Mouse (Mus musculus) heart, postnatal 0 days (tissue): ENCODE results near the gene Zfp609. TPM values are rescaled to one million over a fixed set of nuclear protein-coding genes. Genes with fewer than 3 reads are reported as not detected.

ENCODE experiments used
- ATAC-seq: fragments of 200-750 bp; cut with Nextera tagmentation; 2 replicates; pipeline ENCODE4 v1.8.0; 2017; ENCODE audit warnings: low read depth, moderate number of reproducible peaks, moderate library complexity; ENCODE audit not compliant: insufficient read depth
- DNase-seq: peaks from one replicate; pipeline ENCODE4 v3.0.0-alpha.2; 2016; ENCODE audit warnings: low spot score
- H3K27ac ChIP-seq: fragments of 300-500 bp; sonication (generic); 2 replicates; pipeline ENCODE4 v1.5.1; 2014; ENCODE audit warnings: low read depth, mild to moderate bottlenecking
- H3K27me3 ChIP-seq: fragments of 300-500 bp; sonication (generic); 2 replicates; pipeline ENCODE4 v1.6.1; 2014; ENCODE audit warnings: low read length, mixed read lengths; ENCODE audit not compliant: control insufficient read depth, insufficient read depth
- H3K36me3 ChIP-seq: fragments of 300-500 bp; sonication (generic); replicated peaks from 2 replicates; pipeline ENCODE4 v1.6.1; 2014; ENCODE audit warnings: low read length, mixed read lengths; ENCODE audit not compliant: control insufficient read depth, insufficient read depth
- H3K4me1 ChIP-seq: fragments of 300-500 bp; sonication (generic); 2 replicates; pipeline ENCODE4 v1.6.1; 2014; ENCODE audit warnings: antibody characterized with exemption; ENCODE audit not compliant: control insufficient read depth, insufficient read depth
- H3K4me2 ChIP-seq: fragments of 300-500 bp; sonication (generic); 2 replicates; pipeline ENCODE4 v1.6.1; 2014; ENCODE audit warnings: low read depth, mild to moderate bottlenecking, low read length, moderate library complexity
- H3K4me3 ChIP-seq: fragments of 300-500 bp; sonication (generic); 2 replicates; pipeline ENCODE4 v1.5.1; 2014; ENCODE audit warnings: low read depth, low read length
- H3K9ac ChIP-seq: fragments of 300-500 bp; sonication (generic); replicated peaks from 2 replicates; pipeline ENCODE4 v1.6.1; 2014; ENCODE audit warnings: low read depth, low read length, mixed read lengths
- H3K9me3 ChIP-seq: fragments of 300-500 bp; sonication (generic); replicated peaks from 2 replicates; pipeline ENCODE4 v1.6.1; 2016; ENCODE audit warnings: low read length; ENCODE audit not compliant: control insufficient read depth
- CTCF ChIP-seq: IDR thresholded peaks from 2 replicates; pipeline ENCODE4 v1.5.1; 2016; ENCODE audit warnings: antibody characterized with exemption, control low read depth, low read depth
- EP300 ChIP-seq: IDR thresholded peaks from 2 replicates; pipeline ENCODE4 v1.6.1; 2016; ENCODE audit warnings: antibody characterized with exemption, low read depth
- WGBS: fragments of 180-500 bp; shearing (Covaris S2); extraction: QIAGEN DNeasy Blood & Tissue Kit; methylation state at CpG from one replicate; pipeline ENCODE4 v1.1.7; 2014; 5-methylcytosine and 5-hydroxymethylcytosine counted together
- polyA plus RNA-seq: library from polyadenylated mRNA; unstranded; fragments of >200 nt; fragmentation: Nextera tagmentation; extraction: Ambion mirVana; gene quantifications from 2 replicates; pipeline ENCODE4 v1.2.1, GENCODE M21; 2015
- total RNA-seq: library from RNA; depleted of rRNA; stranded (reverse); fragments of >200 nt; gene quantifications from 2 replicates; pipeline ENCODE4 v1.2.3, GENCODE M21; 2014; ENCODE audit warnings: low replicate concordance

The Zfp609 gene
- total and polyA plus RNA-seq, 2 experiments from 2014 or later = 2.9 to 7.6 TPM

GRCm38 (mm10) chr9:65672996-65673395 lies 154.4 kb downstream of the Zfp609 start:
- WGBS = 15% methylated on average over 11 of the region's 11 CpGs
- peak overlapping the region; percentile 78 for H3K27ac ChIP-seq
- no peak overlapping the region for H3K9ac ChIP-seq
- no peaks in the 10 kb centered on the region for H3K9me3 ChIP-seq
- H3K4me3 ChIP-seq = no peak overlapping the region
- H3K4me2 ChIP-seq = 0 out of 2 replicates have a peak overlapping the region, but pooled peaks have one; percentile 2
- no peaks in the 10 kb centered on the region for H3K27me3 ChIP-seq
- 0 out of 2 replicates have a peak, but pooled peaks have one; percentile 3 for ATAC-seq
- H3K36me3 ChIP-seq = no peaks in the 10 kb centered on the region
- H3K4me1 ChIP-seq = peaks cover 13% of the 10 kb centered on the region
- peak; percentile 77 for DNase-seq
- TF ChIP-seq CTCF = no peak
- TF ChIP-seq EP300 = no peak

GRCm38 (mm10) chr9:65671431-65671931 lies 155.9 kb downstream of the Zfp609 start:
- Histone ChIP-seq H3K4me2 (no peak overlapping the region), H3K27ac (peak overlapping the region; percentile 78), H3K4me3 (no peak overlapping the region), H3K36me3 (no peaks in the 10 kb centered on the region), H3K9me3 (no peaks in the 10 kb centered on the region), H3K27me3 (no peaks in the 10 kb centered on the region), H3K9ac (no peak overlapping the region; the same call in 1 of the 2 replicates), H3K4me1 (peaks cover 7% of the 10 kb centered on the region)
- WGBS = 33% methylated on average over 9 of the region's 9 CpGs
- TF ChIP-seq CTCF = no peak
- TF ChIP-seq EP300 = 0 out of 2 replicates have a peak, but pooled peaks have one; percentile 24
- ATAC-seq = peak; percentile 45
- DNase-seq = peak; percentile 65

GRCm38 (mm10) chr9:65667701-65668100 lies 159.7 kb downstream of the Zfp609 start, which contains the start of gene Oaz2:
Gene Oaz2 (plus strand): TSS chr9:65668001.
- H3K9me3 ChIP-seq = no peaks in the 10 kb centered on the region
- H3K4me3 ChIP-seq = no peak within 1 kb of the TSS
- H3K9ac ChIP-seq = no peak within 1 kb of the TSS
- no peaks in the 10 kb centered on the region for H3K36me3 ChIP-seq
- no peak within 1 kb of the TSS for H3K27ac ChIP-seq
- 93% methylated on average over 8 of the region's 8 CpGs for WGBS
- no peak within 1 kb of the TSS for H3K4me2 ChIP-seq
- peaks cover 7% of the 10 kb centered on the region for H3K4me1 ChIP-seq
- DNase-seq = no peak
- ATAC-seq = no peak
- no peaks in the 10 kb centered on the region for H3K27me3 ChIP-seq
- no peak for TF ChIP-seq CTCF
- no peak for TF ChIP-seq EP300

- H3K9me3 ChIP-seq = no peaks in the 10 kb centered on the region
- TF ChIP-seq CTCF = peak; percentile 77
- no peak for TF ChIP-seq EP300
- DNase-seq = peak; percentile 67
- 13% methylated on average over 5 of the region's 5 CpGs for WGBS
- H3K9ac ChIP-seq = no peak overlapping the region
- H3K4me1 ChIP-seq = no peaks in the 10 kb centered on the region
- H3K27ac ChIP-seq = no peak overlapping the region
- no peak overlapping the region for H3K4me2 ChIP-seq
- ATAC-seq = no peak
- no peak overlapping the region for H3K4me3 ChIP-seq
- no peaks in the 10 kb centered on the region for H3K36me3 ChIP-seq
- no peaks in the 10 kb centered on the region for H3K27me3 ChIP-seq
Observed at GRCm38 (mm10) chr9:65666042-65666441, 161.3 kb downstream of the Zfp609 start.

- Histone ChIP-seq H3K4me1 (no peaks in the 10 kb centered on the region), H3K9ac (no peak overlapping the region), H3K4me3 (no peak overlapping the region), H3K27me3 (no peaks in the 10 kb centered on the region), H3K4me2 (no peak overlapping the region), H3K9me3 (no peaks in the 10 kb centered on the region), H3K36me3 (no peaks in the 10 kb centered on the region), H3K27ac (no peak overlapping the region)
- TF ChIP-seq CTCF (peak; percentile 89), EP300 (no peak)
- ATAC-seq = peak; percentile 51; the same call in 1 of the 2 replicates
- 0% methylated on average over 3 of the region's 3 CpGs for WGBS
- DNase-seq = no peak
Observed at GRCm38 (mm10) chr9:65664163-65664562, 163.2 kb downstream of the Zfp609 start.

GRCm38 (mm10) chr9:65661493-65661892 lies 165.9 kb downstream of the Zfp609 start:
- ATAC-seq (no peak), DNase-seq (no peak)
- no peak overlapping the region for H3K9ac ChIP-seq
- no peaks in the 10 kb centered on the region for H3K4me1 ChIP-seq
- no peaks in the 10 kb centered on the region for H3K36me3 ChIP-seq
- no peaks in the 10 kb centered on the region for H3K9me3 ChIP-seq
- H3K27ac ChIP-seq = no peak overlapping the region
- no peaks in the 10 kb centered on the region for H3K27me3 ChIP-seq
- H3K4me3 ChIP-seq = no peak overlapping the region
- no peak overlapping the region for H3K4me2 ChIP-seq
- WGBS = 68% methylated on average over 1 of the region's 1 CpGs
- TF ChIP-seq EP300 = no peak
- no peak for TF ChIP-seq CTCF
